Mouse (Mus musculus) kidney, adult 9 months (tissue): ENCODE results near the gene St3gal5.
A peak's percentile ranks its signal among the peaks of the same experiment; 100 is the strongest.

Experiments
- DNase-seq: peaks from one replicate; pipeline ENCODE4 v3.0.0; 2022

The St3gal5 gene

GRCm38 (mm10) chr6:72164321-72165275, 67.2 kb downstream of the St3gal5 start:
- peak; percentile 87 for DNase-seq

GRCm38 (mm10) chr6:72165907-72166306, 68.5 kb downstream of the St3gal5 start:
- DNase-seq = no peak

- DNase-seq = no peak
These were observed 74.0 kb downstream of the St3gal5 start for GRCm38 (mm10) chr6:72171391-72171790.

- DNase-seq = no peak
These were observed 76.0 kb downstream of the St3gal5 start for GRCm38 (mm10) chr6:72173350-72173749.

- DNase-seq = no peak
These were observed 78.0 kb downstream of the St3gal5 start for GRCm38 (mm10) chr6:72175419-72175818.

- no peak for DNase-seq
These were observed 78.6 kb downstream of the St3gal5 start for GRCm38 (mm10) chr6:72176004-72176403.

GRCm38 (mm10) chr6:72177417-72177816, 80.0 kb downstream of the St3gal5 start:
- no peak for DNase-seq

- DNase-seq = no peak
These were observed 81.6 kb downstream of the St3gal5 start for GRCm38 (mm10) chr6:72179006-72179405.

GRCm38 (mm10) chr6:72179562-72180502, 82.4 kb downstream of the St3gal5 start:
- DNase-seq = no peak

GRCm38 (mm10) chr6:72184576-72184975, 87.2 kb downstream of the St3gal5 start:
- no peak for DNase-seq

GRCm38 (mm10) chr6:72185893-72186490, 88.6 kb downstream of the St3gal5 start:
- DNase-seq = peak; percentile 82

- no peak for DNase-seq
These were observed 89.4 kb downstream of the St3gal5 start for GRCm38 (mm10) chr6:72186809-72187208.

- peak; percentile 14 for DNase-seq
These were observed 91.9 kb downstream of the St3gal5 start for GRCm38 (mm10) chr6:72189061-72189863.

- DNase-seq = no peak
These were observed 92.7 kb downstream of the St3gal5 start for GRCm38 (mm10) chr6:72190120-72190519.

- DNase-seq = no peak
These were observed 93.2 kb downstream of the St3gal5 start for GRCm38 (mm10) chr6:72190577-72190976.

- no peak for DNase-seq
These were observed 99.3 kb downstream of the St3gal5 start for GRCm38 (mm10) chr6:72196660-72197059.

GRCm38 (mm10) chr6:72197515-72197914, 100.1 kb downstream of the St3gal5 start:
- DNase-seq = no peak

- DNase-seq = peak; percentile 50
These were observed 103.3 kb downstream of the St3gal5 start for GRCm38 (mm10) chr6:72200595-72201256.

- no peak for DNase-seq
These were observed 105.3 kb downstream of the St3gal5 start for GRCm38 (mm10) chr6:72202732-72203131.

- DNase-seq = peak; percentile 31
These were observed 105.9 kb downstream of the St3gal5 start for GRCm38 (mm10) chr6:72203279-72203678.
